Mouse (Mus musculus): ENCODE measurements around the gene Phc2.

GRCm38 (mm10) chr4:128672494-128672893, 18.0 kb downstream of the Phc2 start:
- TF ChIP-seq CTCF (conservative IDR thresholded peaks at IDR 0.05; ENCODE audit: low read length) (no peak), POU5F1 (IDR thresholded peaks at IDR 0.05; ENCODE audit: borderline replicate concordance, low read length) (no peak), NANOG (IDR thresholded peaks at IDR 0.05; ENCODE audit: borderline replicate concordance, low read length) (no peak)

Data from E14TG2a.4 (cell line).